Mouse (Mus musculus) heart, adult 2 months (tissue): Measurements from ENCODE around the gene Ybx3. TPM values are rescaled to one million over a fixed set of nuclear protein-coding genes. Genes with fewer than 3 reads are reported as not detected.

ENCODE experiments used
- DNase-seq, 2 experiments: peaks; one replicate each; pipeline ENCODE4 v3.0.0; 2021
- H3K27ac ChIP-seq: fragments of 200-600 bp; 2 replicates; pipeline ENCODE4 v1.8.1; 2022
- H3K27me3 ChIP-seq: fragments of 200-500 bp; 2 replicates; pipeline ENCODE4 v1.6.1; 2012; ENCODE audit warnings: mild to moderate bottlenecking, low read length, inconsistent platforms, mixed read lengths; ENCODE audit not compliant: control insufficient read depth, insufficient read depth
- H3K36me3 ChIP-seq: fragments of 200-500 bp; 2 replicates; pipeline ENCODE4 v1.6.1; 2012; ENCODE audit warnings: low read length, inconsistent platforms; ENCODE audit not compliant: control insufficient read depth, insufficient read depth
- H3K4me1 ChIP-seq: fragments of 200-500 bp; 2 replicates; pipeline ENCODE4 v1.6.1; 2011; ENCODE audit warnings: low read length; ENCODE audit not compliant: control insufficient read depth, insufficient read depth
- H3K4me3 ChIP-seq: fragments of 200-600 bp; 2 replicates; pipeline ENCODE4 v1.8.1; 2022
- H3K79me2 ChIP-seq: fragments of 200-500 bp; replicated peaks from 2 replicates; pipeline ENCODE4 v1.6.1; 2012; ENCODE audit warnings: mild to moderate bottlenecking, inconsistent platforms, low read length, moderate library complexity, mixed read lengths; ENCODE audit not compliant: control insufficient read depth, insufficient read depth
- H3K9ac ChIP-seq: fragments of 200-500 bp; 2 replicates; pipeline ENCODE4 v1.6.1; 2012; ENCODE audit warnings: low read depth, mild to moderate bottlenecking, control low read depth, inconsistent platforms, low read length, mixed read lengths
- CTCF ChIP-seq: fragments of 200-600 bp; IDR thresholded peaks from 2 replicates; pipeline ENCODE4 v1.8.1; 2022; ENCODE audit warnings: antibody characterized with exemption, mild to moderate bottlenecking, moderate library complexity
- EP300 ChIP-seq: fragments of 200-500 bp; IDR thresholded peaks from 2 replicates; pipeline ENCODE4 v1.6.1; 2011; ENCODE audit warnings: low read depth, low read length, control low read depth; ENCODE audit not compliant: insufficient read depth
- POLR2A ChIP-seq: fragments of 200-500 bp; IDR thresholded peaks from 2 replicates; pipeline ENCODE4 v1.6.1; 2011; ENCODE audit warnings: mild to moderate bottlenecking, low read depth, low read length, control low read depth; ENCODE audit not compliant: insufficient read depth
- WGBS: fragments of 180-500 bp; shearing (Covaris S2); methylation state at CpG from one replicate; pipeline ENCODE4 v1.1.7; 2018; 5-methylcytosine and 5-hydroxymethylcytosine counted together
- intact Hi-C: fragments of 180-260 bp; cut with DNase I; formaldehyde crosslinking; loops from one replicate; pipeline ENCODE4 v1.15.1; 2025
- polyA plus RNA-seq: library from polyadenylated mRNA; depleted of rRNA; stranded (reverse); fragments of >200 nt; gene quantifications from 2 replicates; pipeline ENCODE4 v1.2.3, GENCODE M21; 2012
- total RNA-seq, 2 experiments: library from RNA; stranded (reverse); gene quantifications; 2 replicates each; pipeline ENCODE4 v1.2.3; 2021

Ybx3 gene
- total and polyA plus RNA-seq, 3 experiments = 72.1 to 262 (median 246) TPM

GRCm38 (mm10) chr6:131419614-131420013, 31.3 kb upstream of the Ybx3 start:
- Histone ChIP-seq H3K27ac (no peak overlapping the region), H3K9ac (no peak overlapping the region), H3K27me3 (no peaks in the 10 kb centered on the region), H3K4me3 (no peak overlapping the region), H3K79me2 (no peaks in the 10 kb centered on the region), H3K36me3 (no peaks in the 10 kb centered on the region; the same call in 1 of the 2 replicates), H3K4me1 (peaks cover 2% of the 10 kb centered on the region)
- WGBS = 70% methylated on average over 3 of the region's 3 CpGs
- TF ChIP-seq EP300 = no peak
- TF ChIP-seq CTCF = no peak
- TF ChIP-seq POLR2A = no peak
- DNase-seq = no peak
- intact Hi-C loops = loop anchor here (5.0 kb wide), 2 partner anchors 37 to 127 kb away; partner anchors contain the start of gene Magohb

GRCm38 (mm10) chr6:131418770-131419169, 30.5 kb upstream of the Ybx3 start:
- Histone ChIP-seq H3K27me3 (no peaks in the 10 kb centered on the region), H3K9ac (no peak overlapping the region), H3K27ac (no peak overlapping the region; the same call in 1 of the 2 replicates), H3K79me2 (no peaks in the 10 kb centered on the region), H3K36me3 (no peaks in the 10 kb centered on the region; the same call in 1 of the 2 replicates), H3K4me3 (no peak overlapping the region), H3K4me1 (peaks cover 2% of the 10 kb centered on the region)
- TF ChIP-seq CTCF (peak; percentile 88), POLR2A (no peak), EP300 (no peak)
- intact Hi-C loops = loop anchor here (1.0 to 5.0 kb wide), 3 partner anchors 36 to 126 kb away; partner anchors contain the start of gene Magohb
- DNase-seq = peak; percentile 24 to 26

DNA sequence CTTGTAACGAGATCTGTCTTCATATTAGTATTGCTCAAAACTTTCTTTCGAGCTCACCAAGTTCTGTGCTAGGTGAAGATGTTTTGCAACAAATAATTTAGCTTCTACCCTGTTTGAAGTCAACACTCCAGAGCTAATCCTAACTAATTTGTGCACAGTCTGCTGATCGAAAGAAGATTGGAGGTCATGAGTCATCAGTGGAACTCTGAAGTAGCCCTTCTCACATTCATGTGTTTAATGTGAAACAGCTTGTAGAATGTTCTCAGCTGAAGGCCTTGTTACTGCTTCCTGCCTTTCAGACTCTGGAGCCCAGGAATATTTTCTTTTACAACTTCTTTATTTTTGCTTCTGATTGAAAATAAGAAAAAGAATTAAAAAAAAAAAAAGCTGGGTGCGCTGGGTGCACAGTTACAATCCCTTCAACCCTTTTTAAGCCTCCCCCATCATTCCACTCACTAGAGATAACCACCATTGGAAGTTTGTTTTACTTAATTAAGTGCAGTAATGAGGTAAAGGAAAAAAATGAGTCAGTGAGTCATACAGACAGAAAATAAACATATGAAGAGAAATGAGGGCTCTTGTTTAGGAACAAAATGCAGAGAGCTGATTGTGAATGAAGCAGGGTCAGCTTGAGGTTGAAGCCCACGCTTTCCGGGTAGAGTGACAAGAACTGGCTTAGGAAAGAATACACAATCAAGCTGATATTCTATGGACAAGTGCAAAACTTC, 23.0 kb upstream of the Ybx3 start:
- TF ChIP-seq CTCF (no peak), POLR2A (no peak), EP300 (no peak)
- Histone ChIP-seq H3K4me3 (no peak overlapping the region), H3K79me2 (no peaks in the 10 kb centered on the region), H3K27me3 (no peaks in the 10 kb centered on the region), H3K9ac (no peak overlapping the region), H3K36me3 (no peaks in the 10 kb centered on the region), H3K4me1 (no peaks in the 10 kb centered on the region), H3K27ac (no peak overlapping the region)
- intact Hi-C loops = no loop called here
- DNase-seq = no peak
- WGBS = 70% methylated on average over 6 of the region's 6 CpGs

DNA sequence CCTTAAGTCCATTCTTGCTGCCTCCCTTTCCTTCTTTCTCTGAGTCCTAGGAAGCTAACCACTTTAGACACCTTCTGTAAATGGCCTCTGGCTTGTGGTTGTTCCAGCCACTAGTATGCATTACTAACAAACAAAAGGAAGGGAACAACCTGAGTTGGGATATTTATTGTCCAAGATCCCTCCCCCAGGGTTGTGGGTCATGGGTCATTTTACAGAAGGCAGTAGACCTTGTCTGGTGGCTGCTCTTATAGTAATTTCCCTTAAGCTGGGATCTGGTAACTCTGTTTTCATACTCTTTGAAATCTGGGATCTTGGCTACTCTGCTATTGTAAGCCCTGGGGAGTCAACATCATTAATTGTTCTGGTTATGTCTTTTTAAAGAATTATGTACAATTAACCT, 18.7 kb upstream of the Ybx3 start:
- no peak for DNase-seq
- H3K4me1 ChIP-seq = no peaks in the 10 kb centered on the region
- no peak overlapping the region for H3K9ac ChIP-seq
- H3K79me2 ChIP-seq = no peaks in the 10 kb centered on the region
- intact Hi-C loops = no loop called here
- H3K4me3 ChIP-seq = no peak overlapping the region
- no peak overlapping the region for H3K27ac ChIP-seq
- TF ChIP-seq POLR2A (no peak), CTCF (no peak), EP300 (no peak)
- H3K27me3 ChIP-seq = no peaks in the 10 kb centered on the region
- H3K36me3 ChIP-seq = no peaks in the 10 kb centered on the region

- no peak for DNase-seq
- H3K79me2 ChIP-seq = no peaks in the 10 kb centered on the region
- no peak overlapping the region for H3K4me3 ChIP-seq
- WGBS = 18% methylated on average over 2 of the region's 2 CpGs
- no peaks in the 10 kb centered on the region for H3K27me3 ChIP-seq
- H3K27ac ChIP-seq = no peak overlapping the region
- intact Hi-C loops = no loop called here
- no peaks in the 10 kb centered on the region for H3K36me3 ChIP-seq
- no peak overlapping the region for H3K9ac ChIP-seq
- H3K4me1 ChIP-seq = no peaks in the 10 kb centered on the region
- TF ChIP-seq POLR2A = no peak
- no peak for TF ChIP-seq CTCF
- no peak for TF ChIP-seq EP300
These were observed 17.6 kb upstream of the Ybx3 start for GRCm38 (mm10) chr6:131405896-131406295.

DNA sequence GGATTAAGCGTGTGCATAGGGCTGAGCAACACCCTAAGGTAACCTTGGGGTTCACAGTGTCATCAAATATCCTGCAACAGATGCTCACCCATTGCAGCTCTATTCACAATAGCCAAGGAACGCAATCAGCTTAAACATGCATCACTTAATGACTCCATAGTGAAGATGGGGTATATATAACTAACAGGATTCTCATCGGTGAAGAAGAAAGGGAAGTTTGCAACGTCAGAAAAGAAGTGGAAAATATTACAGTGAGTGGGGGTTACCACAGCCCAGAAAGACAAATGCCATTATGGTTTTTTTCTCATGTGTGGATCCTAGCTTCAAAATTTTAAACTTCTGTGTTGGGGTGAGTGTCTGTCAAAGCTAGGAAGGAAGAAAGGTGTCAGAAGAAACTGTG, 16.9 kb upstream of the Ybx3 start:
- intact Hi-C loops = no loop called here
- no peak overlapping the region for H3K4me3 ChIP-seq
- no peak overlapping the region for H3K27ac ChIP-seq
- no peaks in the 10 kb centered on the region for H3K79me2 ChIP-seq
- H3K4me1 ChIP-seq = no peaks in the 10 kb centered on the region
- DNase-seq = no peak
- no peaks in the 10 kb centered on the region for H3K36me3 ChIP-seq
- H3K27me3 ChIP-seq = no peaks in the 10 kb centered on the region
- TF ChIP-seq CTCF (no peak), EP300 (no peak), POLR2A (no peak)
- no peak overlapping the region for H3K9ac ChIP-seq
- WGBS = 65% methylated on average over 4 of the region's 4 CpGs
